Mouse (Mus musculus): Measurements from ENCODE around the gene Vmn1r17. TPM values are rescaled to one million over a fixed set of nuclear protein-coding genes. Genes with fewer than 3 reads are reported as not detected.
"Not testable (repeated sequence)": the region's sequence is repeated elsewhere in the genome, so short reads cannot be mapped to it uniquely, and the experiment has no call there.

Gene Vmn1r17
- not detected in 2 replicates for polyA plus RNA-seq (2012; rRNA removed)

DNA sequence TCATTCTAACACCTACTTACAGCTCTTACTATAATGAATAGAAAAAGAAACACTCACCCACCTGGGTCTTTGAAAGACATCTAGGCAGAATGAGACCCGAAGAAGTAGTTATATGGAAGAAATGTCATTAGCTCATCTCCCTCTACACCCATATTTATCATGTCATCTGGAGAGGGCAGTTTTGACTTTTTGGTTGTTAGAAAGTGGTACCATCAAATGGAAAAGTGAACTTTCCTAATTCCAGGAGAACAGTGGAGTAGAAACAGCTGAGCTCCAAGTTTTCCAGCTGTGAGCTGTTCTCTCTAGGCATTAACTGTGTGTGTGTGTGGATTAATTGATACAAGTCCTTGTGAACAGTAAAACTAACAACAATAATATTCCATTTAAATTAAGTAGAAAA is at the start of gene Vmn1r17:
Vmn1r17 (minus strand) TSS at position 101 of the 400 bp plus-strand sequence.
- H3K4me3 ChIP-seq (ENCODE audit: control insufficient read depth, insufficient read depth, low read length): no peak within 1 kb of the TSS
- DNase-seq: no peak
- 100% methylated on average over 1 of the region's 1 CpGs for WGBS
- no peaks in the 10 kb centered on the region for H3K4me1 ChIP-seq (replicated peaks; ENCODE audit: control insufficient read depth, insufficient read depth, low read length)
- no peak within 1 kb of the TSS for H3K27ac ChIP-seq (ENCODE audit: control insufficient read depth, insufficient read depth, low read length)
- no peaks in the 10 kb centered on the region for H3K27me3 ChIP-seq (ENCODE audit: control insufficient read depth, insufficient read depth, low read length)
- TF ChIP-seq POLR2A (IDR thresholded peaks at IDR 0.05; ENCODE audit: control insufficient read depth, extremely low read depth, insufficient read depth, low read length, poor library complexity) (no peak), CTCF (IDR thresholded peaks at IDR 0.05; ENCODE audit: borderline replicate concordance, control insufficient read depth, extremely low read depth, insufficient read depth, low read length, poor library complexity) (no peak)
- no peaks in the 10 kb centered on the region for H3K36me3 ChIP-seq (ENCODE audit: control insufficient read depth, insufficient read depth, low read length)

DNA sequence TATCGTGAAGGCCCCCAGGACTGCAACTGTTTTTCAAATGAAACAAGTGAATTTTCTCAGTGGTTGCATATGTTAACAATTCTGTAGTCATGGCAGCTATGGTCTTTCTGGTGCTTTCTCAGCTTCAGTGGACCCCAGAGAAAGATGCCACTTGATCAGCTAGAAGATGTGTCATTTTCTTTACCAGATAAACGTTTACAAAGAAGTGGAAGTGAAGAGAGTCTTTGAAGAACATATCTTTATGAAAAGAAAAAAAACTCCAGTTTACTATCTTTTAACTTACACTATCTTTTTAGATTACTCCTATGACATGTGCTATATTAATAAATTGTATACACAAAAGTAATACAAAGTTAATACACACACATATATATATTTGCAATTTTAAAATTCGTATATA is 40.0 kb upstream of the Vmn1r17 start, which contains the start of gene Vmn1r19:
Vmn1r19 (plus strand) TSS at position 301 of the 400 bp plus-strand sequence.
- WGBS: 75% methylated on average over 3 of the region's 3 CpGs
- not testable (repeated sequence) for H3K4me1 ChIP-seq (replicated peaks; ENCODE audit: control insufficient read depth, insufficient read depth, low read length); H3K4me3 ChIP-seq (ENCODE audit: control insufficient read depth, insufficient read depth, low read length); H3K36me3 ChIP-seq (ENCODE audit: control insufficient read depth, insufficient read depth, low read length); H3K27ac ChIP-seq (ENCODE audit: control insufficient read depth, insufficient read depth, low read length); H3K27me3 ChIP-seq (ENCODE audit: control insufficient read depth, insufficient read depth, low read length); DNase-seq

DNA sequence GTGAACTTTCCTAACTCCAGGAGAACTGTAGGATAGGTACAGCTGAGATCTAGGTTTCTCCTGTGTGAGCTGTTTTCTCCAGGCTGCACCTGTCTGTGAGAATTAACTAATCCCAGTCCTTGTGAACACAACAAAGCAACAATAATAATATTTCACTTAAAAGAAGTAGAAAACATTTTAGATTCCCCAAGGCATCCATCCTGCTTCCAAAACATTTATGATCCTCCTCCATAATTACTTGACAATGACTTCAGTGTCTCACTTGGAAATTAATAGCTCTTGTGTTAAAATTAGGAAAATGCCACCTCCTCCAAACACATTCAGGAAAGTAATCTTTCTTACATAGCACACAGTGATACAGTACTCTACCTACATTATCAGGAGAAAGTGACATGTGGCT is 32.2 kb upstream of the Vmn1r17 start, which contains the start of gene Vmn1r18:
Vmn1r18 (minus strand) TSS at position 101 of the 400 bp plus-strand sequence.
- TF ChIP-seq POLR2A (IDR thresholded peaks at IDR 0.05; ENCODE audit: control insufficient read depth, extremely low read depth, insufficient read depth, low read length, poor library complexity): no peak
- no peak for TF ChIP-seq CTCF (IDR thresholded peaks at IDR 0.05; ENCODE audit: borderline replicate concordance, control insufficient read depth, extremely low read depth, insufficient read depth, low read length, poor library complexity)
- Histone ChIP-seq H3K27me3 (ENCODE audit: control insufficient read depth, insufficient read depth, low read length) (no peaks in the 10 kb centered on the region), H3K27ac (ENCODE audit: control insufficient read depth, insufficient read depth, low read length) (no peak within 1 kb of the TSS), H3K4me1 (replicated peaks; ENCODE audit: control insufficient read depth, insufficient read depth, low read length) (no peaks in the 10 kb centered on the region), H3K4me3 (ENCODE audit: control insufficient read depth, insufficient read depth, low read length) (no peak within 1 kb of the TSS), H3K36me3 (ENCODE audit: control insufficient read depth, insufficient read depth, low read length) (no peaks in the 10 kb centered on the region)
- no peak for DNase-seq

DNA sequence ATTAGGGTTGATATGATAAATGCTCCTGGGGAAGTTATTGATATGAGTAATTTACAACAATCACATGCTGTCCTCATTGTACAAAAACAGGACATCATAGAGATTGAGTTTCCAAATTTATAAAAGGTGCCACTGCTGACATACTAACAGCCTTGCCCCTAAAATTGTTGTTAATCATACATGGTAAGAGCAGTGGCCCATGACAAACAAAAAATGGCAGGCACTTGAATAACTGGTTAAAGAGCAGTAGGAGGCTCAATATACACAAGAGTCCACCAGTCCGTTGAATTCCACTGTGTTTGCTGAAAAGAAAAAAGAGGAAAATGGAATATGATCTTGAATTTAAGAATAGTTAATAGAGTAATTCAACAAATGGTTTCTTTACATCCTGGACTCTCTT is 4.0 kb upstream of the Vmn1r17 start:
- DNase-seq: no peak
- H3K4me3 ChIP-seq (ENCODE audit: control insufficient read depth, insufficient read depth, low read length): no peak overlapping the region
- WGBS: 100% methylated on average over 1 of the region's 1 CpGs
- no peaks in the 10 kb centered on the region for H3K36me3 ChIP-seq (ENCODE audit: control insufficient read depth, insufficient read depth, low read length)
- H3K4me1 ChIP-seq (replicated peaks; ENCODE audit: control insufficient read depth, insufficient read depth, low read length): no peaks in the 10 kb centered on the region
- H3K27ac ChIP-seq (ENCODE audit: control insufficient read depth, insufficient read depth, low read length): no peak overlapping the region
- no peaks in the 10 kb centered on the region for H3K27me3 ChIP-seq (ENCODE audit: control insufficient read depth, insufficient read depth, low read length)
- TF ChIP-seq CTCF (IDR thresholded peaks at IDR 0.05; ENCODE audit: borderline replicate concordance, control insufficient read depth, extremely low read depth, insufficient read depth, low read length, poor library complexity) (no peak), POLR2A (IDR thresholded peaks at IDR 0.05; ENCODE audit: control insufficient read depth, extremely low read depth, insufficient read depth, low read length, poor library complexity) (no peak)

DNA sequence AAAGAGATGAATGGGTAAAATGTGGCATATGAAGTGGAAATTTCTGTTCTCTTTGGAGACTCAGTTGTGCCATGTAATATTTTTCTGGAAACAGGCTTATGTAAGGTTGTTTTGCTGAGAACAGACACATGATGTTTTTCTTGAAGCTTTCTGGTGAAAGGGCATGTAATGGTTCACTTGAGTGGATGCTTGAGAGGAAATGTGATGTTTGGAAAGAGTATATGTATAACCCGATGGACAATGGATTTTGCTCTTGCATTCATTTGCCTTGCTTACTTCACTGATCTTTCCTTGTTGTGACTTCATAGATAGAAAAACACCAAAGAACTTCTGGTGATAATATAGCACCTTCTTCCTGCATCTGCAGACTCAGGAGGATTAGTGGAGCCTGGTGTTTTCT is 2.3 kb upstream of the Vmn1r17 start:
- H3K36me3 ChIP-seq (ENCODE audit: control insufficient read depth, insufficient read depth, low read length); H3K4me3 ChIP-seq (ENCODE audit: control insufficient read depth, insufficient read depth, low read length); H3K27ac ChIP-seq (ENCODE audit: control insufficient read depth, insufficient read depth, low read length); H3K27me3 ChIP-seq (ENCODE audit: control insufficient read depth, insufficient read depth, low read length); H3K4me1 ChIP-seq (replicated peaks; ENCODE audit: control insufficient read depth, insufficient read depth, low read length); DNase-seq: not testable (repeated sequence)
- WGBS: 90% methylated on average over 1 of the region's 1 CpGs

DNA sequence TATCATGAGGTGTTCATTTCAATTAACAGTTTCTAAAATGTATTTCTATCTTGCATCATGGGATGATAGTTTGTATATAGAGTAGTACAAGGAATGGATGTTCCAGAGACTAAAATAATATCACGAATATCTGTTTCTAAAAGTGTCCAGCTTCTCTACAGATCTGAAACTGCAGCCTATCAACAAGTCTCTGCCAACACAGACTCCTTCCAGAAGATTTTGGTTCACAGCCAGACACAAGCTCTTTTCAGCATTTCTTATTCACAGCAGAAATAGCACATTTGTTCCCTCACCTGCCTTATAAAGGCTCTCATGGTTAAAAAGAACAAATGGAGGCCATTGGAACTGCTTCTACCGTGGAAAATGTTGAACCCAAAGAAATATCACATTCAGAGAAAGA is 6.7 kb downstream of the Vmn1r17 start:
- no peak overlapping the region for H3K27ac ChIP-seq (ENCODE audit: control insufficient read depth, insufficient read depth, low read length)
- no peaks in the 10 kb centered on the region for H3K36me3 ChIP-seq (ENCODE audit: control insufficient read depth, insufficient read depth, low read length)
- no peak for DNase-seq
- H3K4me3 ChIP-seq (ENCODE audit: control insufficient read depth, insufficient read depth, low read length): no peak overlapping the region
- TF ChIP-seq CTCF (IDR thresholded peaks at IDR 0.05; ENCODE audit: borderline replicate concordance, control insufficient read depth, extremely low read depth, insufficient read depth, low read length, poor library complexity) (no peak), POLR2A (IDR thresholded peaks at IDR 0.05; ENCODE audit: control insufficient read depth, extremely low read depth, insufficient read depth, low read length, poor library complexity) (no peak)
- H3K4me1 ChIP-seq (replicated peaks; ENCODE audit: control insufficient read depth, insufficient read depth, low read length): no peaks in the 10 kb centered on the region
- WGBS: 63% methylated on average over 2 of the region's 2 CpGs
- H3K27me3 ChIP-seq (ENCODE audit: control insufficient read depth, insufficient read depth, low read length): no peaks in the 10 kb centered on the region

DNA sequence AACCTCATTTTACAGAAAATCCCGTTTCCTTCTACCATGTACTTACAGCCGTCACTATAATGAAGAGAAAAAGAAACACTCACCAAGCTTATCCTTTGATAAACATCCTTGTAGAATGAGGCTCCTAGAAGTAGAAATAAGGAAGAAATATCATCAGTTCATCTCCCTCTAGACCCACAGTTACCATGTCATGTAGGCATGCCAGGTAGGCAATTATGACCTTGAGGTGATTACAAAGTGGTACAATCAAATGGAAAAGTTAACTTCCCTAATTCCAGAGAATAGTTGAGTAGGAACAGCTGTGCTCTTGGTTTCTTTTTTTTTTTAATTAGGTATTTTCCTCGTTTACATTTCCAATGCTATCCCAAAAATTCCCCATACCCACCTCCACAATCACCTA is 34.1 kb downstream of the Vmn1r17 start, which contains the start of gene Vmn1r16:
Vmn1r16 (minus strand) TSS at position 101 of the 400 bp plus-strand sequence.
- TF ChIP-seq POLR2A (IDR thresholded peaks at IDR 0.05; ENCODE audit: control insufficient read depth, extremely low read depth, insufficient read depth, low read length, poor library complexity) (no peak), CTCF (IDR thresholded peaks at IDR 0.05; ENCODE audit: borderline replicate concordance, control insufficient read depth, extremely low read depth, insufficient read depth, low read length, poor library complexity) (no peak)
- 81% methylated on average over 3 of the region's 3 CpGs for WGBS
- Histone ChIP-seq H3K4me1 (replicated peaks; ENCODE audit: control insufficient read depth, insufficient read depth, low read length) (no peaks in the 10 kb centered on the region), H3K27ac (ENCODE audit: control insufficient read depth, insufficient read depth, low read length) (no peak within 1 kb of the TSS), H3K4me3 (ENCODE audit: control insufficient read depth, insufficient read depth, low read length) (no peak within 1 kb of the TSS), H3K27me3 (ENCODE audit: control insufficient read depth, insufficient read depth, low read length) (no peaks in the 10 kb centered on the region), H3K36me3 (ENCODE audit: control insufficient read depth, insufficient read depth, low read length) (no peaks in the 10 kb centered on the region)
- DNase-seq: no peak

Measured in thymus, adult 2 months (tissue).